Mouse (Mus musculus) stomach, postnatal 0 days (tissue): Measurements from ENCODE around the gene Tbcd.

Experiments
- CTCF ChIP-seq: IDR thresholded peaks from 2 replicates; pipeline ENCODE4 v1.5.1; 2016; ENCODE audit warnings: antibody characterized with exemption, low read depth, mild to moderate bottlenecking, moderate library complexity
- EP300 ChIP-seq: optimal IDR thresholded peaks from 2 replicates; pipeline ENCODE3; 2016; ENCODE audit warnings: antibody characterized with exemption

DNA sequence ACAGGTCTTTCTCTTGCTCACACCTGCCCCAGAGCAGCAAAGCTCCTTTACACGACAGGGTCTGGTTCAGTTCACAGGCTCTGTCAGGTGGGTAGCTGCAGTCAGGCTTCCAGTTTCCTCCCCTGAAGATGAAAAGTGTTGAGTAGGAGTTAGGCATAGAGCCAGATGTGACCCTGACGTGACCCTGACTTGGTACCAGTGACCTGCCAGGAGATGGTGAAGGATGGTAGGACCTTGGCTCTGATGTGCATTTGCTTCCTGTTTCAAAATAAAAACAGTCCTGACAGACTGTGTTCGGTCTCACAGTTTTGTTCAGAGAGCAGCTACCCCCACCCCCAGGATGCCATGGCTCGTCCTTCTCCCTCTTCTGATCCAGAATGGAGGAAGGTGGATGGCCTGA, 90.7 kb downstream of the Tbcd start:
- TF ChIP-seq CTCF: no peak
- TF ChIP-seq EP300: no peak
